Mouse (Mus musculus): ENCODE results near the gene Olfr1280.

DNA sequence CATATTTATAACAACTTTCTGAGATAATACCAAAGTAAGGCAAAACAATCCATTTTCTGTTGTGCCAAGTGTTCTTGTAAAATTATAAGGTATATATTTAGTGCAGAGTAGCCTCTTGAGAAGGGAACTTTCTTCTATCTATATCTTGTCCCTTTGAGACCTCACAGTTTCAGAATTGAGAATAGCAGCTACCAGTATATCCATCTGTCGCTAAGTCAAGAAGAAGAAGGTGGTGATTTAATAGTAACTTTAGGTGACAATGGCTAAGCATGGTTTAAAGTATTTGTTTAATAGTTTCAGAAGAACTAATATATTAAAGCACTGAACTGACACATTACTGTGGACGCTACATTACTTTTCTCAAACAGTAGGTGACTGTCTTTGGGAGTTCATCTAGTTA, 39.8 kb upstream of the Olfr1280 start, which contains the start of gene Olfr1277:
- TF ChIP-seq POLR2A (IDR thresholded peaks at IDR 0.05; ENCODE audit: extremely low read depth, insufficient read depth, low read length) (no peak), CTCF (IDR thresholded peaks at IDR 0.05; ENCODE audit: extremely low read depth, insufficient read depth, low read length) (no peak)
